Mouse (Mus musculus) granulocyte monocyte progenitor cell, adult 5-6 weeks (primary cell): ENCODE data around the gene Hs1bp3. TPM values are rescaled to one million over a fixed set of nuclear protein-coding genes. Genes with fewer than 3 reads are reported as not detected.

Experiments
- ATAC-seq: replicated peaks from 2 replicates; pipeline ENCODE4 v1.8.0; 2016; ENCODE audit warnings: mild to moderate bottlenecking, moderate TSS enrichment, inconsistent platforms; ENCODE audit not compliant: poor library complexity, severe bottlenecking
- total RNA-seq, 2 experiments: library from RNA; stranded (forward) in 1 of 2; stranded (reverse) in 1 of 2; fragments of 200-712, 200-1000 nt in 1 of 2; fragments of >200 nt in 1 of 2; fragmentation: Nextera tagmentation in 1 of 2; gene quantifications; 2 replicates each; pipeline ENCODE4 v1.2.3; 2014 to 2017

The Hs1bp3 gene
- total RNA-seq, 2 experiments from 2014 or later: 5.8 to 19.9 TPM

DNA sequence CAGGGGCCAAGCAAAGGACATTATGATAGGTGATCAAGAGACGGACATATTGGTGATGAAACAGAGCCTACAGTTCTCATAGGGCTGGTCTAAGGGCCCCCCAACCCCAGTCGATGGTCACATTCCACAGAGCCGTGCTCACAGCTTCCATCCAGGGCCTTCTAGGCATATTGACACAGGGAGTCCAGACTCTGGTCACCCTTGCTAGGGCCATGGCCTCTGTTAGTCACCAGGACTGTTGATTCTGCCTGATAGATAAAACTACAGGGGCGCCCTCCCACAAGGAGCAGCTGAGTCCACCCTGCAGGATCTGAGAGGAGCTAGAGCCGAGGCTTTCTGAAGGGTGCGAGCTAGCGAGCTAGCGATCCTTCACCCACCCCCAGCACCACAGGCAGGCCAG, 20.4 kb downstream of the Hs1bp3 start:
- no peak for ATAC-seq

DNA sequence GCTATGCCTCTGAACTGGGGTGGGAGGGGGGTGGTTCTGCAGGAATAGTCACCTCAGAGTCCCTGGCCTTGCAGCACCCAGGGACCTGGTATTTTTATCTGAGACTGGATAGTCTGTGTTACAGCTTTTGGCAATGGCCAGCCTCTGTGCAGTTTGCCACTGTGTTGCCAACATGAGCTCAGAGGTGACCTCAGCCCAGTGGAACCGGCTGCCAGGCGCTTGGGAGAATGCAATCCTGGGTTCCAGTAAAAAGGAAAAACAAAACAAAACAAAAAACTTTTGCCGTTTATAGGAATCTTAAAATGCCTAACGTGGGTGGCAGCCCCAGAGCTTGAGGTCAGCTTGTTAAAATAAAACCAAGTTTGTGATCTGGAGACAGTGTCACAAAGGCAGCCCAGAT, 21.0 kb downstream of the Hs1bp3 start:
- no peak for ATAC-seq

DNA sequence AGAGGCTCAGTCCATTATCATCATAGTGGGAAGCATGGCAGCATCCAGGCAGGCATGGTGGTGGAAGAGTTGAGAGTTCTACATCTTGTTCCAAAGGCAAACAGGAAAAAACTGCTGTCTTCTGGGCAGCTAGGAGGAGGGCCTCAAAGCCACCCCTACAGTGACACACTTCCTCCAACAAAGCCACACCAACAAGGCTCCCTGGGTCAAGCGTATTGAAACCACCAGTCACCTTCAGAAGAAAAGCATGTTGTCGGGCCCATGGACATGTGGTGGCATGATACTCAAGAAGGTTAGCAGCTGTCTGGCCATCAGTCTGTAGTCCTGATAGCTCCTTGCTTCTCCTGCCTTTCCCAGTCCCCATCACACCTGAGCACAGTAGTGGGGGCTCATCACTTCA, 22.3 kb downstream of the Hs1bp3 start:
- no peak for ATAC-seq

DNA sequence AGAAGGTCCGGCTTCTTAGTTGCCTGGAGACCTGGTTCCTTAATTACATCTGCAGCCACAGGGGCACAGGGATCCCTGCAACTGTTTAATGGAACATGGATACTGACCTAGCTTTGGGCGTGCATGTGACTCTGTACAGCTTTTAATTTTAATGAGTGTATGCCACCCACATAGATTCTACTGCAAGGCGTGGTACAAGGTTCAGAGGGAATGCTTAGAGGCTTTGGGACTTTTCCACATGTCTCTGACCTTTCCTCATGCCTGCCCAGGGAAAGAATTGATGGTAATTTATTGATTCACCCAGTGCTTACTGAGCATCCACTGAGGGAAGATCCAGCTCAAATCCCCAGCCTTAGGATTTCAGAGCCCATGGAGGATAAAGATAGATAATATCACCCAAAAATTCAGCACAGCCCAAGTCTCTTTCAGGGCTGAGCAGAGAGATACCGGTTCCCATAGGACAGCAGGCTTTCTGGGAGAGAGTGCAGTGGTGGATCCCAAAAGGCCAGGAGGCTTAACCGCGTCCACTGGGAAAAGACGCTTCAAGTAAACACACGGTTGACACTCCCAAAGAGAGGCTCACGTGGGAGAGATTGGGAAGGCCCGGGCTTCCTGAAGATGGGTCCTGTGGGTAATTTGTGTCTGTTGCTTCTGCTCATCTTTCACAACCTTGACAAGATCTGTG, 23.5 kb downstream of the Hs1bp3 start:
- ATAC-seq: no peak

DNA sequence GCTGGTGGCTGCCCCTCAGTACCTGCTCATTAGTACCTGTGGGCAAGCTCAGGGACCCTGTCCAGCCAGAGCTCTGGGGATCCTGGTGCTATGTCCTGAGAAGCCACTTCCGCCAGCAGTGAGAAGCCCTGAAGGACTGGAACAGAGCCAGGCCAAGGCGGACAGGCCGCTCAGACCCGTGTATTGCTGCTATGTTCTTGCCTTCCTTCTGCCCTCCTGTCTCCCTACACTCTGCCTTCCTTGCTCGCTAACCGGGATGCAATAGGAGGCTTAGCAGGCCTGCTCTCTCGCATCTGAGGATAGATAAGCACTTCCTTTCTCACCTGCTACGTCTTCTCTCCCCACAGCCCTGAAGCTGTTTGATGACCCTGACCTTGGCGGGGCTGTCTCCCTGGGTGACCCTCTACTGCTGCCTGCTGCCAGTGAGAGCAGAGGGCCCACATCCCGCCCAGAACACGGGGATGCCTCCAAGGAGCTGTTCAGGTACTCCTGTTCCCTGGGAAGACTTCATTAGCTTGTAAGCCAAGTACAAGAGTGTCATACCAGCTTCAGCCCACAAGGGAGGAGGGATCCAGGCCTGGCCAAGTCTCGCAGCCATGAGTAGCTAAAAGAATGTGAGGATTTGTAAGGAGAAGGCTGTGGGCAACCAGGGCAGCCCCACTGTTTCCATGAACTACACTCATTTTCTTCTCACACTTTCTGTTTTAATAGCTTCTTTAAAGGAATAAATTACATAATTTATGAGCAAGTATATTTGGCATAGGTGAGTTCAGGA, 24.2 kb downstream of the Hs1bp3 start:
- ATAC-seq: no peak

DNA sequence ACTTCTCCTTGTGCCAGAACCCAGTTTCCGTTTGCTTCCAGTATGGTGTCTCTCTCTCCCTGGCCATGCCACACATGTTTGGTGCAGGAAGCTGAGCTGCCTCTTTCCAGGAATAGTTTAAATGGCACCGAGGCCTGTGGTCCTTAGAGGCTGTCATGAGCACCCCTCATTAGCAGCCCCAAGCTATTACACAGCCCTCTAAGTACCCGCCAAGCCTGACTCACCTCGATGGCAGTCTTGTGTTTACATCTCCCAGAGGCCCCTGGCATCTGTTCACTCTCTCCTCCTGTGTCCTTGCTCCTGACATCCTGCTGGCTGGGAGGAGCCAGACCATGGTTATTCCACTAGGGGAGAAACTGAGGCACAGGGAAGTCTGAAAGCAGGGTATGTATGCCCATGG, 25.3 kb downstream of the Hs1bp3 start:
- no peak for ATAC-seq

DNA sequence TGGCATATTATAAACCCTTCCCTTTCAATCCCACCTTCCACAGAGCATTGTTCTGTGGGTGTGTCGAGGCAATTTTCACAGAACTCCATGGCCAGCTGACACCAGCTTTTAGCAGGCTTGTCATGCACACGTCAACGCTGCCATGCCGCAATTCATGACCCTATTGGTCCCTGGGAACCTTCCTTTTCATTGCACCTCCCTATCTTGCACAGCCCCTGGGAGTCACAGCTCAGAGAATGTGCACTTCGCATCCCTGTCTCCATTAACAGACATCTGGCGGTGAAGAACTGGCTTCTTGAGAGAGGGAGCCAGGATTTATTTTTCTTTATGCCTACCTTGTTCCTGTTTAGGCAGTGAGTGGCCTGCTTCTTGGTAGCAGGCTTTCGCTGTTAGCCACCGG, 25.7 kb downstream of the Hs1bp3 start:
- no peak for ATAC-seq

DNA sequence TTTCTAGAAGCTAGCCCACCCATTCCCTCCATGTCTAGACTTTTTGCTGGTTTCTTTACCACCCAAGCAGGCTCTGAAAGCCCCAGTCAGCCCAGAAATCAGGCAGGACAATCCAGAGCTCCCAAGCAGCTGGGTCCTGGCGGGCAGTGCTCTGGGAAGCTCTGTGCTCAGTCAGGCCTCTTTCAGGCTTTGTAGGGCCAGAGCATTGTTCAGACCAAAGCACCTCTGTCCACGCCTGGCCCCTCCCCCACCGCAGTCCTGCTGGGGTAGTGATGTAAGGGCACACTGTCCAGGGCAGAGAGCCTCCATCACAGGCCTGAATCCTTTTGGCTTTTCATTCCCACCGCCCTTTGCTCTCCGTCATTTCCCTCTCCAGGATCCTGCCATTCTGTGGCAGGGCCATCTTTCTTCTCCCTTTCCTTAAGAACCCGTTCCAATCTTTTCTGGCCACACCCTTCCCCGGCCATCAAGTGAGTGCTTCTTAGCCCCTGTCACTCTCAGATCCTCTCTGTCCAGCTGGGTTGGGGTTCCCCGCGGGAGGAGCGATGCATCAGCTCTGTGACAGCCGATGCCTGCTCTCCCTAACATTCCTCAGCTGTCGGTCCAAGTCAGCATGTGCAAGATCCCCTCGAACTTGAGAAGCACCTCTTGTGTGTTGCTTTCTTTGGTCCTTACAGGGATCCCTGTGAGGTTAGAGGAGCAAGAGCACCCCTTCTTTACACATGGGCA, 26.5 kb downstream of the Hs1bp3 start:
- ATAC-seq: no peak

DNA sequence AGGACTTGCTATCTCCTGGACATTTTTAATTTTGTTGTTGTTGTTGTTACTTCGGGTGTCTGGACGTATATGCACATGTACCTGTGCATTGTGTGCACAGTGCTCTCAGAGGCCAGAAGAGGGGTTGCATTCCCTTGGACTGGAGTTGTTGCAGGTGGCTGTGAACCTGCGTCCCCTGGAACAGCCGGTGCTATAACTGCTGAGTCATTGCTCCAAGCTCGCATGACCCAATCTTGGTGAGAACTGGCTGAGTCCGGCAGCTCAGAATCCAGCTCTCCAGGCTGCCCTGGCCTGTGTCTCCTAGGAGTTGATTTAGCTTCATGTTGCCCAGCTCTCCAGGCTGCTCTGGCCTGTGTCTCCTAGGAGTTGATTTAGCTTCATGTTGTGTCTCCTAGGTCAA, 27.8 kb downstream of the Hs1bp3 start:
- no peak for ATAC-seq

DNA sequence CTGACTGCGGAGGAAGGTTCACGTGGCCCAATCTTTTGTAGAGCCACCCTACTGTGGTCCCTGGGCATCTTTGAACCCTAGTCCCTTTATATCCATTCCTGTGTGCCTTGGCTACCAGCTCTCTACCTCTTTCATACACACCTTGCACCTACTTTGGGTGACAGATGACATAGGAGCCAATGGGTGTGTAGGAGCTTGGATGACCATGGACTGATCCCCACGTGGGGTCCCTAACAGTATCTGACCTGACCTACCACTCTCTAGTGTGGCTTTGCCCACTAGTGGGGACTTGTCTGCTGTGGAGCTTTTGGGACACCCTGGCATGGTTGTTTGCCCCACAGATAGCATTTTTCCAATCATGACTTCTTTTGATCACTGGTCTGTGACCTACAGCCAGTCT, 30.1 kb downstream of the Hs1bp3 start:
- ATAC-seq: no peak

DNA sequence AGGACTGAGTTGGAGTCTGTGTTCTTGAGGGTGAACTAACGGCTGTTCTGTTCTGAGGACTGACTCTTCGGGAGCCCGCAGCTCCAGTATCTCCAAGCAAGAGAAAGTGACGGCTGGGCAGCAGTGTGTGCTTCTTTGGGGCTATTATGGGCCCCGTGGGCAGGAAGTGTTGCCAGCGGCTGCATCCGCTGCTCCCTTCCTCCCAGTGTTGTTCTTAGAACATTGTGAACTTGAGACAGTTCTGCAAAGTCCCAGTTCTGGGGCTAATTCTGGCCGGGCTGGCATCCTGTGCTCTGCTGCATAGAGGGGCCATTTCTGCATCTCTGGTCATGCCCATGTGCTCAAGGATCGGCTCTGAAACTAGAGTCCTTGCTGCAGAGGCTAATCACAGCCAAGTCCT, 31.7 kb downstream of the Hs1bp3 start:
- ATAC-seq: peak; percentile 52

DNA sequence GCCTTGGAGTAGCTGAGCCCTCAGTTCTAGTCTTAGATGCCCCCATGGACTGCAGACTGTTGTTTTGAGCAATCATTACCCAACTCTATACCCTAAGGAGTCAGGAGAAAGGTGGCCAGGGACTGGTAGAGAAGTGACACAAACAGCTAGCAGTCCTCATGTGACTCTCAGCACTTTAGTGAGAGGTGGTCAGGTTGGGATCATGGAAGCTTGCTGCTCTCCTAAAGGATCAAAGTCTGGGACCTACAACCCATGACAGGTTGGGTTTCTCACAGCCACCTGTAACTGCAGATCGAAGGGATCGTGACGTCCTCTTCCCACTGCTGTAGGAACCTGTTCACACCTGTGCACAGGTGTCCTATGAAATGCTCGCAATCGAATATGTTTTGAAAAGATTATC, 32.3 kb downstream of the Hs1bp3 start:
- peak; percentile 38 for ATAC-seq

DNA sequence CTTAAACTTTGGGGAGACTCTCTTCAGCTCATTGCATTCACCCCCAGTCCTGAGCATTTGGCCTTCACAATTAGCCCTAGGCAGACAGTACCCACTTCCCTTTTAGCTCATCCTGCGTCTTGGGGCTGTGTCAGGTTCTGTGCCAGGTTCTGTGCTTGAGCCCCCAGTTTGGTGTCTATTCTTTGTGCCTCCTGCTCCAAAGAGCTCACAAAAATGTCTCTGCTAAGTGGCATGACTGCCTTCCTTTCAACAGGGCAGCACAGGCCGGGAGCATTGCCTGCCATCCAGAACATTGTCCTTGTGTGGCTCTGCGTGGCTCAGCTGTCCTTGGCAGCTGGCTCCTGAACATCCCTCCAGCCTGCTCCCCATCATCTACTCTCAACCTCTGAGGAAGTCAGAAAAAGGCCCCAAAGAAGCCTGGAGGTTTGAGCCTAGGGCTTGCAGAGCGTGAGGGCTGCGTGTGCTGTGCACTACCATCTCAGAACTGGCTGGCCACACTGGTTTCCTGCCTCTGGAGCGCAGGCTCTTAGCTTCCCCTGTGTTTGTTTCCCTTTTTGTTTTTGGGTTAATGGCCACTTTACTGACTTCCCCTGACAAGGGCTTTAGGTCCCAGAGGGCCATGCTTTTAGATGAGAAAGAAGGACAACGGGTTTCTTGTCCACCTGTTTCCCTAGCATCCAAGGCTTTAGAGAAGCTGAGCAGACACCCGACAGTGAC, 34.7 kb downstream of the Hs1bp3 start:
- ATAC-seq: peak; percentile 33

DNA sequence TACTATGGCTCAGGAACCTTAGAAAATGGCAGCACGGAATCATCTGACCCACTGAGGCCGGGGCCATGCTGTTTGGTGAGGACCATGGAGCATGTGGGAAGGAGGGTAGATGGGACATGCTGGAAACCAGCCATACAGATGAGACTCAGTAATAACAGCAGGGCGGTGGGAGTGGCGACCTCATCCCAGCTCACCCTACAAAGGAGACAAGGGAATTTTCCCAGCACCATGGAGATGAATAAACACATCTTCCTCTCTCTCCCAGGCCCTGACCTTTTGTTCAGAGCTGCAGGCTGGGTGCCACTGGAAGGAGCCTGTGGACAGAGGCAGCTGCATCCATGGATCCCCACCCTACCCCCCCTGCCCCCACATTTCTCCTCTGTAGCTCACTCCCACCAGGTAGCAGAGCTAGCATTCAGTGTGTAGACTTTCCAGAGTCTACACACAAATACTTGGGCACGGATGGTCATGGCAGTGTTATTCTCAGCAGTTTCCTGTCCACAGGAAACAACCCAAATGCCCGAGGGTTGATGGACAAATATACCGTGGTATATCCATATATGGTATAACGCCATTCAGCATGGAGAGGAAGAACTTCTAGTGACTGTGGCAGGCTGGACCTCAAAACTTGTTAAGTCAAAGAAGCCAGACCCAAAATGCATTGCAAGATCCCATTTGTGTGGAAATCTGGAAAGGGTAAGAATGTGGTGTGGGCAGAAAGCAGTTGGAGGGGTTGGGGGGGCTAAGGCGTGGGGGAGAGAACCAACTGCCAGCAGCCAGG, 35.7 kb downstream of the Hs1bp3 start:
- ATAC-seq: peak; percentile 23

DNA sequence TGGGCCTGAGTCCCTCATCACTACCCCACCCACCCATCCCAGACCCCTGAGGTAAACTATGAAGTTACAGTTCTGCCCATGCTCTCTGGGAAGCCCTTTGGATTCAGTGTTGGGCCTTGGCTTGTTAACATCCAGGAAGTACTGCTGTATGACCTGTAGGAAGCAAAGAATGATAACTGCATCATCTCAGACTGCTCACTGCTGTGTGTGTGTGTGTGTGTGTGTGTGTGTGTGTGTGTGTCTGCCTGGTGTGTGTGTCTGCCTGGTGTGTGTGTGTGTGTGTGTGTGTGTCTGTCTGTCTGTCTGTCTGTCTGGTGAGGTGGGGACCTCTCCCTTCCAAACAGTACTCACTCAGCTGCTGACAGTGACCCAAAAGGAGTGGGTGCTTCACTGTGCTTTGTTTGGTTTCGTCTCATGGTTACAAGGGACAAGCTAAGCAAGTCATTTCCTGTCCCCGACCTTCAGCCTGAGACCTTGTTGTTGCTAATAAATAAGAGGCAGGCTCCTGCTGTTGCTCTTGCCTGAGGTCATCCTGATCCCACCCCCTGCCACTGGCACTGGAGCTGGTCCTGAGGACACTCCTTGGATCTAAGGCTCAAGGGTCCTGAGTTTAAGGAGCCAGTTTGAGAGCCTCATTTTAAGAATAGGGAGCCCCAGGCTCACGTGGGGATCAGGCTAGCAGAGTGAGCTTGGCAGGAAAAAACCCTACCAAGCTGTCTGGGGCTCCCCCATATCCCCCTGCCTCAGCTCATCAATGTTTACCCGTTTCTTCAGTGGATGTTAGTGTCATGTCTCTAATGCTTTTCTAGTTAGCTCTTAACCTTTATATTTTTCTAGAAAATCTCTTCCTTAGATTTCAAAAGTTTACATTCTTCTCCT, 38.0 kb downstream of the Hs1bp3 start:
- ATAC-seq: peak; percentile 54

DNA sequence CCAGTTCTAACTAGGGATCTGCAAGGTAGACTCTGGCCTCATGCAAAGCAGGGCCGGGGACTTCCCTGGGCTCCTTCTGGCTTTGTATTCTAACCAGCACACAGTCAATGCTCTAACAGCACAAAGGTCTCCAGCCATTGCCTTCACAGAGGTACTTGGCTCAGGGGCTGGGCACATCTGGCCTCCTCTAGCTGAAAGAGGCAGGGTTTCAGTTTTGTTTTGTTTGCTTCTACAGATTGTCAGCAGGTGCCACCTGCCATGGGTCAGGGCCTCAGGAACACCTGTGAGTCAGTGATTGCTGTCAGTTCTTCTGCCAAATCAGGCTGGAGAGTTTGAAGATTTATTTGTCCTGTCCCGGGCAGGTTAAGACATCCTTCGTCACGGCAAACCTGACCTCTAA, 39.8 kb downstream of the Hs1bp3 start:
- no peak for ATAC-seq

DNA sequence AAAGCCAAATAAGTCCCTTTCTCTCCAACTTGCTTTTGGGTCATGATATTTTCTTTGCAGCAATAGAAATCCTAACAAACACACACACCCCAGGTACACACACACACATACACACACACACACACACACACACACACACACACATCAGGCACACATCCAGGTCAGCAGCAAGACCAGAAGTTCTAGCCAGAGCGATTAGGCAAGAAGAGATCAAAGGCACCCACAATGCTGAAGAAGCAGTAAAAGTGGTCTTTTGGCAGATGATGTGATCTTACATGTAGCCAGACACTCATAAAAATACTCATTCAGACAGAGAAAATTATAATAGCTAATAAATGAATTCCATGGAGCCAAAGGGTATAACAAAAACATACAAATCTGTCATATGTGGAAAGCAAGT, 41.0 kb downstream of the Hs1bp3 start:
- ATAC-seq: no peak

DNA sequence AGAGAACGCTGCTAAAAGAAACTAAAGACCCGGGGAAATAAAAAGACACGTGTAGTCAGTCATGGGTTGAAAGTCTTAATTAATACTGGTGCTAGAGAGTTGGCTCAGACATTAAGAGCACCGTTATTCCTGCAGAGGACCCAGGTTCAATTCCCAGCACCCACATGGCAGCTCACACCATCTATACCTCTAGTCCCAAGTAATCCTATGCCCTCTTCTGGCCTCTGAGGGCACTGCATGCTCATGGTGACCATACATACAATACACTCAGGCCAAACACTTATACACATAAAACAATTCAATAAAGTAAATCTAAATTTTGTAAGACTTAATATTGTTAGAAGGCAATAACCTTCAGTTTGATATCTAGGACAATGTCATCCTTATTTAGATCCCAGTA, 41.8 kb downstream of the Hs1bp3 start:
- no peak for ATAC-seq

DNA sequence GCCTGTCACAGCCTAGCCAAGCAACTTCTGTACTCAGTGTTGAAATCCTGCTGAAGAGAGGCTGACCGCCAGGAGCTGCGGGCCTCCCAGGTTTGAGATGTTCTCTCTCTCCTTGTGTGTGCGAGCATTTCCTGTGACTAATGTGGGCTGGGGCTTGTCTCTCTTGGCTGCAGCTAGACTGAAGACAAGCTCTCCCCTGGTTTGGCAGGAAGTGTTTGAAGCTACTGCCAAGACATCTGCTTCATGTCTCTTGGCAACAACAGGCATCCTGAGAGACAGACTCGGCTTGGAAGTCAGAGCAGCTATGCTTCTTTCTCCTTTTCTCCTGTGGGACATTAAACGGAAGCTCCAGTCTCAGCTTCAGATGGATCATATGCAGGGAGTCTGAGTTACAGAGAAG, 44.2 kb downstream of the Hs1bp3 start:
- peak; percentile 93 for ATAC-seq
